Mouse (Mus musculus): ENCODE data around the gene Ccl27a.

- no peak for TF ChIP-seq POLR2A (IDR thresholded peaks at IDR 0.05; ENCODE audit: insufficient read depth, low read depth, low read length)
- TF ChIP-seq CTCF (IDR thresholded peaks at IDR 0.05), result no peak
Measured at GRCm38 (mm10) chr4:41756440-41756839, 17.6 kb downstream of the Ccl27a start.

Measured in heart, adult 2 months (tissue).